Mouse (Mus musculus) right cerebral cortex, postnatal 25 days (tissue): ENCODE data around the gene Tjap1.

Experiments used
- DNase-seq: peaks from one replicate; pipeline ENCODE4 v3.0.0; 2022

Gene Tjap1

GRCm38 (mm10) chr17:46278011-46278765 is 4.6 kb downstream of the Tjap1 start:
- no peak for DNase-seq

DNA sequence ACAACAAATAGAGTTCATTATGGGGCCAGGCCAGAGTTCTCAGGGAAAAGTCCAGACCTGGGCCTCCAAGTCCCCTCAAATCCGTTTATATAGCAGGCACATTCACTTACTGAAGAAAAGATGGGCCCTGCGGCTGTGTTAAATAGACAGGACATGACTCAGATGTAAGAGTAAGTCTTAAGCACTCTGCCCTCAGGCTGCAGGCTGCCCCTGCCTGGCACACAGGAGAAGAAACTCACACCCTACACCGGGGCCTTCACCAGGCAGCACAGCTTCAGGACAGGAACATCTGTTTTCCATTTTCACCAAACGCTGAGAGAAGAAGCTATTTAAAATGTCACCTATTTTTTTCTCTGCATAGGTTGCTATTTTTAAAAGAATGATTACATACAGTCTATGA is 5.2 kb downstream of the Tjap1 start:
- no peak for DNase-seq

GRCm38 (mm10) chr17:46275506-46275905 is 7.3 kb downstream of the Tjap1 start:
- DNase-seq: no peak

- no peak for DNase-seq
Observed at GRCm38 (mm10) chr17:46275034-46275433, 7.8 kb downstream of the Tjap1 start.

DNA sequence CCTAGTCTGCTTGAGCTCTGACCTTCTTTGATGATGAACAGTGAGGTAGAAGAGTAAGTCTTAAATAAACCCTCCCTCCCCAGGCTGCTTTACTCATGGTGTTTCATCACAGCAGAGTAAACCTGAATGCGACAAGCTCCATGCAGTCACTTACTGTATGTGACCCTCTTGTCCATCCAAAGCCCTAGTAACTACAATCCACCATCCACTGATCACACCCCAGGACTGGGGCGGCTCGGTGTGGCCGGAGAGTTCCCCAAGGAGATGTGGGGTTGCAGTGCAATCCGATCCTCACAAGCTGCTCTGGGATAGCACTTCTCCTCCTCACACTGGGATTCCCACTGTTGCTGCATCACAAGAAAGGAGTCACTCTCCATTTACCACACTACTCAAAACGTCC is 8.4 kb downstream of the Tjap1 start:
- DNase-seq: no peak

GRCm38 (mm10) chr17:46273803-46274236 is 9.0 kb downstream of the Tjap1 start:
- peak; percentile 41 for DNase-seq

- DNase-seq: no peak
Observed at GRCm38 (mm10) chr17:46272675-46273074, 10.2 kb downstream of the Tjap1 start.

DNA sequence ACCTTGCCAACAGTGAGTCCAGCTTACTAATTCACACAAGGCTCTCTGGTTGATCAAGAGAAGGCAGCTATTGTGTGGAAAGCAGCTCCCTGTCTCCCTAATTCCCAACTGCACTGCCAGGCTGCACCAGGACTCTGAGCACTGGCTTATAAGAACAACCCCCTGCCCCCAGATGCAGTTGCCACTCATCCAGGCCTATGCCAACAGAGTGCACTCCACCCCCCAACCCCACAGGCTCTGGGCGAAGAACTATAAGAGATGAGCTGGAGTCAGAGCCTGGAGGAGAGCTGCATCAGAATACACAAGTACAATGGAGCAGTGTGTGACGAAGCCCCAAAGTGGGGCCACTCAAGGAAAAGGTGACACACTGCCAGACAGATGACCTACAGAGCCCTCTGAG is 10.8 kb downstream of the Tjap1 start:
- no peak for DNase-seq

DNA sequence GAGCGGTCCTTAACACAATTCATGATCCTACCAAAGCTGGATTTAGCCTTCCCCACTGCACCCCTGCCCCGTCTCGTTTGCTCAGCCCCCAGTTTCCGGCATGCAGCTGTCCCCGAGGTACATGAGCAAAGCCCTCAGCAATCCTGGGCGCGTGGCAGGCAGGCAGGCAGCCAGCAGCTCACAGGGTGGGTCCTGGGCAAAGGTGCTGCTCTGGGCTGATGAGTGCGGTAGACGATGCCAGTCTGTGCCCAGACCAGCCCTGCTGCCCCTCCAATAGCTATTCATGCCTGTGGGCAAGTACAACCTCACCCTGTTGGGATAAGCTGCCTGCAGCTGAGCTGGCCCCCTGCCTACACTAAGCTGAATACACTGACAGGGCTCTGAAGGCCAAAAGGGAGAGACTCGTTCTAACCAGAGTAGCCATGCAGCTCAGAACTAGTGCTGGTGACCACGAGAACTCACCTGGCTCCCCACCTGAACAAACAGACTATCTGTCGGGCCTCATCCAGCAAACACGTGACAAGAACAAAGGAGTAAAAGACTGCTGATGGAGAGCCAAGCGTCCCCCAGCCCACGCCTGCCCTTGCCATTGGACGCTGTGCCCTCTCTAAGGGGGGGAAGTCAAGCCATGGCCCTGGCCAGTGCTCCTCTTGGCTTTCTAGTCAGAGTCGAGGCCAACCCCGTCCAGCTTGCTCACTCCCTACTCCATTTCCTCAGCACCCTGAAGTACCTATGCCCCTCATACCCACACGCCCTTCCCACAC is 12.9 kb downstream of the Tjap1 start:
- no peak for DNase-seq

DNA sequence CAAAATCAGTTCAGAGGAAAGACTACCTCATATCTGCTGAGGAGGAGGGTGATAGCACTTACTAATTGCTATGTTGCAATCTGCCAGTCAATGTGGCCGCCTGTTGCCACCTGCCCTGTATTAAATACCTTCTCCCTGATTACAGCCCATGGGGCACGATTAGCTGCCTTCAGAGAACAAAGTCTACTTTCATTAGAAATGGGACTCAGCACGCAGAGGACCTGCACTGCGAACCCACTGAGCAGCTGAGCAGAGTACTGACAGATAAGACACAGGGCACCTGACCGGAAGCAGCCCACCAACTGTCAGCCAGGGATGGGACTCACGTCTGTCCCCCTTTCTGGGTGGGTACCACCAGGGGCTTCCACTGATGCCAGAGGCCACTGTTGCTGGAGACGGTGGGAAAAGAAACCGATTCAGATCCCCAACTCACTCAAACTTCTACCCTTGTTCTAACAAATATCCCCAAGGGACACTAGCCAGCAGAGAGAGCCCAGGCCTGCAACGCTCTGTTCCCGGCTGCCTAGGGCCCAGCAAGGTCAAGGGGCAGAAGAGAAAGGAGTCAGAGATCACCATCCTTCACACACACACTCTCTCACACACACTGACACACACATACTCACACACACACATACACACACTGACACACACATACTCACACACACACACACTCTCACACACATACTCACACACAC is 14.7 kb downstream of the Tjap1 start:
- DNase-seq: no peak

- no peak for DNase-seq
Observed at GRCm38 (mm10) chr17:46267511-46267910, 15.3 kb downstream of the Tjap1 start.

- DNase-seq: no peak
Observed at GRCm38 (mm10) chr17:46266986-46267385, 15.8 kb downstream of the Tjap1 start.

- peak; percentile 83 for DNase-seq
Observed at GRCm38 (mm10) chr17:46265918-46266618, 16.8 kb downstream of the Tjap1 start.

- DNase-seq: no peak
Observed at GRCm38 (mm10) chr17:46265502-46265901, 17.3 kb downstream of the Tjap1 start.

- DNase-seq: no peak
Observed at GRCm38 (mm10) chr17:46262201-46262694, 20.6 kb downstream of the Tjap1 start.

DNA sequence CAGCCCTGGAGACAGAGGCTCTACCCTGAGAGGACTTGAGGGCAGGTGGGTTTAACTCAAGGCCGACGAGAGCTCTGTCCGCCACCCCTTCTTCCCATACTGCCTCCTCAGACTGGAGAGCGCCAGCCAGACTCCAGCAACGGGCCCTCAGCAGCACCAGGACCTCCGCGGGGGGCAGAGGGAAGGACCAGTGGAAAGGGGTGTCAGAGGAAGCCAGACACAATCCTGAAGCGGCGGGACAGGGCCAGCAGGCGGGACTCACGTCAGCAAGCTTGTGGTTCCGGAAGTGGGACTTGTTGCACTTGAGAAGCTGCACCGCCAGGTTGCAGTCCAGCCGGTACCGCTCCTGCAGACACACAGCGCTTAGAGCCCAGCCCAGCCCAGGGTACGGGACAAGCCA is 23.2 kb downstream of the Tjap1 start:
- no peak for DNase-seq

- DNase-seq: no peak
Observed at GRCm38 (mm10) chr17:46258279-46259053, 24.4 kb downstream of the Tjap1 start.

GRCm38 (mm10) chr17:46255147-46255546 is 27.7 kb downstream of the Tjap1 start:
- DNase-seq: no peak

GRCm38 (mm10) chr17:46254106-46254505 is 28.7 kb downstream of the Tjap1 start:
- no peak for DNase-seq

GRCm38 (mm10) chr17:46253452-46254084 is 29.3 kb downstream of the Tjap1 start, which contains the start of gene Lrrc73:
Gene Lrrc73 (plus strand): TSS chr17:46253531.
- DNase-seq: peak; percentile 95
